ENCODE assay signal across 7 mouse cellular contexts in genomic region chr11:21178343-21178742, GRCm38 (mm10).
DNase-seq lines count a peak whose midpoint lies in the region; ATAC-seq and TF ChIP-seq lines count a peak whose summit lies in the region.

No protein-coding gene starts in this region.

- H3K27me3 ChIP-seq in midbrain, embryonic 14.5 days (ENCODE audit: control insufficient read depth, insufficient read depth, low read length) = no peaks in the 10 kb centered on the region
- no peaks in the 10 kb centered on the region for H3K27me3 ChIP-seq in midbrain, embryonic 15.5 days (replicated peaks)
- H3K27me3 ChIP-seq in hindbrain, postnatal 0 days (ENCODE audit: insufficient read depth, low read length) = no peaks in the 10 kb centered on the region
- H3K27me3 ChIP-seq in liver, postnatal 0 days (ENCODE audit: insufficient read depth, low read length) = no peaks in the 10 kb centered on the region

- no peak overlapping the region for H3K27ac ChIP-seq in midbrain, embryonic 14.5 days (replicated peaks; ENCODE audit: low read depth, low read length)
- H3K27ac ChIP-seq in midbrain, embryonic 15.5 days = no peak overlapping the region
- no peak overlapping the region for H3K27ac ChIP-seq in hindbrain, postnatal 0 days
- no peak overlapping the region for H3K27ac ChIP-seq in liver, postnatal 0 days (ENCODE audit: low read depth)

- H3K4me3 ChIP-seq in midbrain, embryonic 14.5 days (replicated peaks; ENCODE audit: low read depth, low read length) = no peak overlapping the region
- no peak overlapping the region for H3K4me3 ChIP-seq in midbrain, embryonic 15.5 days
- H3K4me3 ChIP-seq in hindbrain, postnatal 0 days (ENCODE audit: low read length) = no peak overlapping the region
- H3K4me3 ChIP-seq in liver, postnatal 0 days (ENCODE audit: low read depth, low read length) = no peak overlapping the region

- 69% methylated on average over 4 of the region's 4 CpGs for WGBS in midbrain, embryonic 14.5 days
- 61% methylated on average over 4 of the region's 4 CpGs for WGBS in midbrain, embryonic 15.5 days
- WGBS in hindbrain, postnatal 0 days = 58% methylated on average over 4 of the region's 4 CpGs
- WGBS in liver, postnatal 0 days (ENCODE audit: insufficient replicate concordance) = 26% methylated on average over 4 of the region's 4 CpGs

- TF ChIP-seq CTCF in hindbrain, postnatal 0 days (IDR thresholded peaks at IDR 0.05; ENCODE audit: low read depth) = peak; percentile 85
- peak; percentile 84 for TF ChIP-seq CTCF in liver, postnatal 0 days (IDR thresholded peaks at IDR 0.05; ENCODE audit: low read depth)

- ATAC-seq in midbrain, embryonic 14.5 days (ENCODE audit: low FRiP score, low TSS enrichment) = no peak
- no peak; the same call in 1 of the 2 replicates for ATAC-seq in midbrain, embryonic 15.5 days (replicated peaks)
- ATAC-seq in hindbrain, postnatal 0 days = peak; percentile 59
- ATAC-seq in liver, postnatal 0 days = no peak

- no peaks in the 10 kb centered on the region for H3K36me3 ChIP-seq in midbrain, embryonic 14.5 days (ENCODE audit: control insufficient read depth, insufficient read depth, low read length)
- no peaks in the 10 kb centered on the region for H3K36me3 ChIP-seq in midbrain, embryonic 15.5 days (replicated peaks)
- no peaks in the 10 kb centered on the region for H3K36me3 ChIP-seq in hindbrain, postnatal 0 days (ENCODE audit: insufficient read depth, low read length)
- no peaks in the 10 kb centered on the region for H3K36me3 ChIP-seq in liver, postnatal 0 days (replicated peaks; ENCODE audit: insufficient read depth, low read length)

- H3K9me3 ChIP-seq in midbrain, embryonic 14.5 days (ENCODE audit: control insufficient read depth, low read length) = no peaks in the 10 kb centered on the region
- H3K9me3 ChIP-seq in midbrain, embryonic 15.5 days = no peaks in the 10 kb centered on the region
- no peaks in the 10 kb centered on the region for H3K9me3 ChIP-seq in hindbrain, postnatal 0 days (ENCODE audit: low read length)
- no peaks in the 10 kb centered on the region for H3K9me3 ChIP-seq in liver, postnatal 0 days (ENCODE audit: low read length)

- TF ChIP-seq EP300 in liver, postnatal 0 days (IDR thresholded peaks at IDR 0.05; ENCODE audit: low read depth) = no peak

- no peaks in the 10 kb centered on the region for H3K4me1 ChIP-seq in midbrain, embryonic 14.5 days (ENCODE audit: control insufficient read depth, insufficient read depth, low read length)
- no peaks in the 10 kb centered on the region for H3K4me1 ChIP-seq in midbrain, embryonic 15.5 days
- H3K4me1 ChIP-seq in hindbrain, postnatal 0 days (ENCODE audit: insufficient read depth, low read length) = no peaks in the 10 kb centered on the region; the same call in 1 of the 2 replicates
- H3K4me1 ChIP-seq in liver, postnatal 0 days (ENCODE audit: insufficient read depth) = peaks cover 13% of the 10 kb centered on the region

- H3K4me2 ChIP-seq in midbrain, embryonic 14.5 days (ENCODE audit: low read length) = no peak overlapping the region
- H3K4me2 ChIP-seq in midbrain, embryonic 15.5 days = no peak overlapping the region
- H3K4me2 ChIP-seq in hindbrain, postnatal 0 days (ENCODE audit: low read depth, low read length) = no peak overlapping the region
- H3K4me2 ChIP-seq in liver, postnatal 0 days (ENCODE audit: low read depth, low read length) = no peak overlapping the region

- no peak overlapping the region for H3K9ac ChIP-seq in midbrain, embryonic 14.5 days (replicated peaks; ENCODE audit: low read length)
- no peak overlapping the region for H3K9ac ChIP-seq in midbrain, embryonic 15.5 days
- no peak overlapping the region for H3K9ac ChIP-seq in hindbrain, postnatal 0 days (replicated peaks; ENCODE audit: low read length)
- no peak overlapping the region for H3K9ac ChIP-seq in liver, postnatal 0 days (replicated peaks)

- peak; percentile 73 for DNase-seq in midbrain, embryonic 14.5 days
- DNase-seq in Muller cell, postnatal 12 days (ENCODE audit: inconsistent ontology term) = peak; percentile 47
- DNase-seq in brain, adult 2 months (ENCODE audit: low read depth, low spot score) = peak; percentile 81
- peak; percentile 80 for DNase-seq in hindbrain, postnatal 0 days (ENCODE audit: low spot score)
- peak; percentile 34 for DNase-seq in liver, postnatal 0 days
- peak; percentile 68 to 76 for DNase-seq in spleen, postnatal 36 days (ENCODE audit: low spot score in 2 of 2)
